Mouse (Mus musculus): ENCODE results near the gene Hipk3.

- no peak for TF ChIP-seq CTCF (IDR thresholded peaks at IDR 0.05; ENCODE audit: low read depth)
- no peak for TF ChIP-seq EP300 (IDR thresholded peaks at IDR 0.05; ENCODE audit: low read depth)
Measured at GRCm38 (mm10) chr2:104468419-104468818, 25.8 kb downstream of the Hipk3 start.
